Mouse (Mus musculus): Measurements from ENCODE around the gene Cbarp. TPM values are rescaled to one million over a fixed set of nuclear protein-coding genes. Genes with fewer than 3 reads are reported as not detected.

The Cbarp gene
- polyA plus RNA-seq, 1 experiment = 285 TPM

- no peak overlapping the region for H3K27ac ChIP-seq (ENCODE audit: insufficient read depth, low read length)
- no peaks in the 10 kb centered on the region for H3K4me1 ChIP-seq (ENCODE audit: control insufficient read depth, insufficient read depth, low read length)
- no peak overlapping the region for H3K4me3 ChIP-seq (ENCODE audit: insufficient read depth, low read length)
- no peak for TF ChIP-seq CTCF (IDR thresholded peaks at IDR 0.05; ENCODE audit: extremely low read depth, insufficient read depth, low read length)
- no peak for TF ChIP-seq POLR2A (IDR thresholded peaks at IDR 0.05; ENCODE audit: extremely low read depth, insufficient read depth, low read length)
Observed at GRCm38 (mm10) chr10:80094085-80094484, 46.5 kb downstream of the Cbarp start.

DNA sequence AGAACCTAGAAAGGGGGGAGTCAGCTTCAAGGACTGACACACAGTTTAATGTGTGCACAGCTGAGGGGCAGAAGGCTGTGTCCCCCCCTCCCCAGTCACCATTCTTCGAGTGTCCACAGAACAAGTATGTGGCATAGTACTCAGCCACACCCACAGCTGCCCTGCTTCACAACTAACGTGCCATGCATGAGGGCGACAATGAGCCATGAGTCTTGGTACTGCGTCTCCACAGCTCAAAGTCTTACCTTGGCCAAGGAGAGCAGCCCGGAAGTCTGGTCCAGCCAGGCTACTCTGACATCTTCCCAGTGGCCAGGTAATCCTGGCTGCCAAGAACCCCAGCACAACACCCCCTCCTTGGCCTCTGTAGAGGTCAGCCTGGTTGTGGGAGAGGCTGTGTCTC lies 47.9 kb downstream of the Cbarp start:
- no peak overlapping the region for H3K4me3 ChIP-seq (ENCODE audit: insufficient read depth, low read length)
- no peak for TF ChIP-seq CTCF (IDR thresholded peaks at IDR 0.05; ENCODE audit: extremely low read depth, insufficient read depth, low read length)
- H3K27ac ChIP-seq (ENCODE audit: insufficient read depth, low read length) = no peak overlapping the region
- H3K4me1 ChIP-seq (ENCODE audit: control insufficient read depth, insufficient read depth, low read length) = no peaks in the 10 kb centered on the region

DNA sequence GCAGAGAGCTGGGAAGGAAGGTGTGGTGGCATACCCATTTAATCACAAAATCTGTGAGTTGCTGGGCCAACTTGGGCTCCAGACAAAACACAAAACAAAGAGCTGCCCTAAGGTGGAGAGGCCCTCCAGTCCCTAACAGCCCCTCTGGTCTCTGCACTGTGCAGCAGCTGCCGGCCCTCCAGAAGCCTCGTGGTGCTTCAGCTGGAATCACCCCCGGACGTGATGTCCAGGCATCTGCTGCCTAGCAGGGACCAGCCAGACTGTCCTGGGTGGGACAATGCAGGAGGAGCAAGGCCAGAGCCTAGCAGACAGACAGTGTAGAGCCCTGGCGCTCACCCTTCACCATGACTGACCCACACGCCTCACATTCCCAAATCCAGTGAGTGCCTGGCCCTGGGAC lies 49.1 kb downstream of the Cbarp start:
- no peaks in the 10 kb centered on the region for H3K4me1 ChIP-seq (ENCODE audit: control insufficient read depth, insufficient read depth, low read length)
- H3K4me3 ChIP-seq (ENCODE audit: insufficient read depth, low read length) = no peak overlapping the region
- H3K27ac ChIP-seq (ENCODE audit: insufficient read depth, low read length) = no peak overlapping the region
- TF ChIP-seq CTCF (IDR thresholded peaks at IDR 0.05; ENCODE audit: extremely low read depth, insufficient read depth, low read length) (no peak), POLR2A (IDR thresholded peaks at IDR 0.05; ENCODE audit: extremely low read depth, insufficient read depth, low read length) (no peak)

GRCm38 (mm10) chr10:80089146-80089545 lies 51.5 kb downstream of the Cbarp start:
- H3K4me3 ChIP-seq (ENCODE audit: insufficient read depth, low read length) = no peak overlapping the region
- TF ChIP-seq CTCF (IDR thresholded peaks at IDR 0.05; ENCODE audit: extremely low read depth, insufficient read depth, low read length) = no peak
- no peak for TF ChIP-seq POLR2A (IDR thresholded peaks at IDR 0.05; ENCODE audit: extremely low read depth, insufficient read depth, low read length)

DNA sequence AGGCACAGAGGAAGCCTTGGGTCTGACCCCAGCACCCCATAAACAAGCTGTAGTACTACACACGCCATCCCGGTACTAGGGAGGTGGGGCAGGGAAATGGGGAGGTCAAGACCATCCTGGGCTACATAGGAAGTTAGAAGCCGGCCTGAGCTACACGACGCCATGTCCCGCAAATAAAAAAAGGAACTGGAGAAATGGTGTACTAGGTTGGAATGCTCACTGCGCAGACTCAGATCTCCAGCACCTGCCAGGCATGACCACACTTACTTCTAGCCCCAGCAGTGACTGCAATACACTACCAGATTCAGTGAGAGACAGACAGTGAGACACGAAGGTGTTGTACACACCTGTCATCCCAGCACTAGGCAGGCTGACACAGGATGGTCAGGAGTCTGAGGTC lies 53.2 kb downstream of the Cbarp start:
- H3K4me3 ChIP-seq (ENCODE audit: insufficient read depth, low read length) = no peak overlapping the region
- no peaks in the 10 kb centered on the region for H3K4me1 ChIP-seq (ENCODE audit: control insufficient read depth, insufficient read depth, low read length)
- no peak overlapping the region for H3K27ac ChIP-seq (ENCODE audit: insufficient read depth, low read length)
- TF ChIP-seq CTCF (IDR thresholded peaks at IDR 0.05; ENCODE audit: extremely low read depth, insufficient read depth, low read length) (no peak), POLR2A (IDR thresholded peaks at IDR 0.05; ENCODE audit: extremely low read depth, insufficient read depth, low read length) (no peak)

More at GRCm38 (mm10) chr10:80089146-80089545, 51.5 kb downstream of the Cbarp start:
- Histone ChIP-seq H3K27ac (ENCODE audit: insufficient read depth, low read length) (no peak overlapping the region), H3K4me1 (ENCODE audit: control insufficient read depth, insufficient read depth, low read length) (no peaks in the 10 kb centered on the region)

- Histone ChIP-seq H3K27ac (ENCODE audit: insufficient read depth, low read length) (no peak overlapping the region), H3K4me3 (ENCODE audit: insufficient read depth, low read length) (no peak overlapping the region), H3K4me1 (ENCODE audit: control insufficient read depth, insufficient read depth, low read length) (no peaks in the 10 kb centered on the region)
- TF ChIP-seq POLR2A (IDR thresholded peaks at IDR 0.05; ENCODE audit: extremely low read depth, insufficient read depth, low read length) = no peak
- no peak for TF ChIP-seq CTCF (IDR thresholded peaks at IDR 0.05; ENCODE audit: extremely low read depth, insufficient read depth, low read length)
Observed at GRCm38 (mm10) chr10:80086847-80087246, 53.8 kb downstream of the Cbarp start.

GRCm38 (mm10) chr10:80084817-80085487 lies 55.7 kb downstream of the Cbarp start:
- TF ChIP-seq POLR2A (IDR thresholded peaks at IDR 0.05; ENCODE audit: extremely low read depth, insufficient read depth, low read length) (no peak), CTCF (IDR thresholded peaks at IDR 0.05; ENCODE audit: extremely low read depth, insufficient read depth, low read length) (no peak)
- Histone ChIP-seq H3K4me1 (ENCODE audit: control insufficient read depth, insufficient read depth, low read length) (no peaks in the 10 kb centered on the region), H3K4me3 (ENCODE audit: insufficient read depth, low read length) (no peak overlapping the region), H3K27ac (ENCODE audit: insufficient read depth, low read length) (no peak overlapping the region)

GRCm38 (mm10) chr10:80081075-80081474 lies 59.6 kb downstream of the Cbarp start:
- no peak overlapping the region for H3K4me3 ChIP-seq (ENCODE audit: insufficient read depth, low read length)
- no peak overlapping the region for H3K27ac ChIP-seq (ENCODE audit: insufficient read depth, low read length)
- TF ChIP-seq POLR2A (IDR thresholded peaks at IDR 0.05; ENCODE audit: extremely low read depth, insufficient read depth, low read length) = no peak
- TF ChIP-seq CTCF (IDR thresholded peaks at IDR 0.05; ENCODE audit: extremely low read depth, insufficient read depth, low read length) = no peak
- no peaks in the 10 kb centered on the region for H3K4me1 ChIP-seq (ENCODE audit: control insufficient read depth, insufficient read depth, low read length)

Other genes starting within 250 kb of the Cbarp start
- gene Cfd, start 250.0 kb downstream of the Cbarp start, polyA plus RNA-seq (2012; rRNA removed) = 0.40 and 1.6 TPM in 2 replicates
- gene Med16, start 231.9 kb downstream of the Cbarp start, polyA plus RNA-seq (2012; rRNA removed) = 64.8 and 68.2 TPM in 2 replicates
- not detected in 2 replicates for gene Gm26602, start 230.0 kb downstream of the Cbarp start, polyA plus RNA-seq (2012; rRNA removed)
- 12.1 and 12.5 TPM in 2 replicates for gene Kiss1r, start 223.9 kb downstream of the Cbarp start, polyA plus RNA-seq (2012; rRNA removed)
- 425 TPM in 2 replicates for gene R3hdm4, start 219.6 kb downstream of the Cbarp start, polyA plus RNA-seq (2012; rRNA removed)
- 3.1 and 3.2 TPM in 2 replicates for gene Arid3a, start 213.8 kb downstream of the Cbarp start, polyA plus RNA-seq (2012; rRNA removed)
- gene Wdr18, start 180.7 kb downstream of the Cbarp start, polyA plus RNA-seq (2012; rRNA removed) = 60.9 and 63.2 TPM in 2 replicates
- 0.21 and 0.40 TPM in 2 replicates for gene Grin3b, start 170.1 kb downstream of the Cbarp start, polyA plus RNA-seq (2012; rRNA removed)
- gene Tmem259, start 156.5 kb downstream of the Cbarp start, polyA plus RNA-seq (2012; rRNA removed) = 168 and 183 TPM in 2 replicates
- gene Cnn2, start 152.3 kb downstream of the Cbarp start, polyA plus RNA-seq (2012; rRNA removed) = 8.0 and 9.0 TPM in 2 replicates
- 10.9 and 11.5 TPM in 2 replicates for gene Abca7, start 144.3 kb downstream of the Cbarp start, polyA plus RNA-seq (2012; rRNA removed)
- 6.6 and 7.2 TPM in 2 replicates for gene Arhgap45, start 124.2 kb downstream of the Cbarp start, polyA plus RNA-seq (2012; rRNA removed)
- gene Polr2e, start 101.0 kb downstream of the Cbarp start, polyA plus RNA-seq (2012; rRNA removed) = 236 and 245 TPM in 2 replicates
- 890 and 934 TPM in 2 replicates for gene Gpx4, start 93.7 kb downstream of the Cbarp start, polyA plus RNA-seq (2012; rRNA removed)
- 22.9 and 24.4 TPM in 2 replicates for gene Sbno2, start 35.3 kb downstream of the Cbarp start, polyA plus RNA-seq (2012; rRNA removed)
- gene Stk11, start 25.0 kb downstream of the Cbarp start, polyA plus RNA-seq (2012; rRNA removed) = 91.8 and 94.2 TPM in 2 replicates
- gene Atp5d, start 2.2 kb downstream of the Cbarp start, polyA plus RNA-seq (2012; rRNA removed) = 620 and 641 TPM in 2 replicates
- 26.6 and 33.8 TPM in 2 replicates for gene Midn, start 7.4 kb upstream of the Cbarp start, polyA plus RNA-seq (2012; rRNA removed)
- 150 and 180 TPM in 2 replicates for gene Cirbp, start 25.1 kb upstream of the Cbarp start, polyA plus RNA-seq (2012; rRNA removed)
- gene 1600002K03Rik, start 32.1 kb upstream of the Cbarp start, polyA plus RNA-seq (2012; rRNA removed) = 13.1 and 13.9 TPM in 2 replicates
- gene Efna2, start 38.6 kb upstream of the Cbarp start, polyA plus RNA-seq (2012; rRNA removed) = 7.7 and 8.5 TPM in 2 replicates
- 36.9 and 37.1 TPM in 2 replicates for gene Mum1, start 85.6 kb upstream of the Cbarp start, polyA plus RNA-seq (2012; rRNA removed)
- gene Ndufs7, start 108.3 kb upstream of the Cbarp start, polyA plus RNA-seq (2012; rRNA removed) = 417 and 424 TPM in 2 replicates
- 43.9 and 59.6 TPM in 2 replicates for gene Gamt, start 120.2 kb upstream of the Cbarp start, polyA plus RNA-seq (2012; rRNA removed)
- 65.4 and 70.8 TPM in 2 replicates for gene Dazap1, start 120.7 kb upstream of the Cbarp start, polyA plus RNA-seq (2012; rRNA removed)
- gene Rps15, start 151.6 kb upstream of the Cbarp start, polyA plus RNA-seq (2012; rRNA removed) = 2,242 and 2,263 TPM in 2 replicates
- 54.9 and 55.2 TPM in 2 replicates for gene Apc2, start 155.1 kb upstream of the Cbarp start, polyA plus RNA-seq (2012; rRNA removed)
- gene 2310011J03Rik, start 179.7 kb upstream of the Cbarp start, polyA plus RNA-seq (2012; rRNA removed) = 51.9 and 52.3 TPM in 2 replicates
- gene Pcsk4, start 188.7 kb upstream of the Cbarp start, polyA plus RNA-seq (2012; rRNA removed) = 13.1 and 13.9 TPM in 2 replicates
- 5.7 and 6.3 TPM in 2 replicates for gene Reep6, start 189.1 kb upstream of the Cbarp start, polyA plus RNA-seq (2012; rRNA removed)
- 7.9 and 9.4 TPM in 2 replicates for gene Adamtsl5, start 207.6 kb upstream of the Cbarp start, polyA plus RNA-seq (2012; rRNA removed)
- 36.3 and 40.3 TPM in 2 replicates for gene Plk5, start 215.6 kb upstream of the Cbarp start, polyA plus RNA-seq (2012; rRNA removed)
- gene Mex3d, start 246.8 kb upstream of the Cbarp start, polyA plus RNA-seq (2012; rRNA removed) = 13.8 and 14.3 TPM in 2 replicates